Mouse (Mus musculus): ENCODE data around the gene Rps11.

Gene Rps11

DNA sequence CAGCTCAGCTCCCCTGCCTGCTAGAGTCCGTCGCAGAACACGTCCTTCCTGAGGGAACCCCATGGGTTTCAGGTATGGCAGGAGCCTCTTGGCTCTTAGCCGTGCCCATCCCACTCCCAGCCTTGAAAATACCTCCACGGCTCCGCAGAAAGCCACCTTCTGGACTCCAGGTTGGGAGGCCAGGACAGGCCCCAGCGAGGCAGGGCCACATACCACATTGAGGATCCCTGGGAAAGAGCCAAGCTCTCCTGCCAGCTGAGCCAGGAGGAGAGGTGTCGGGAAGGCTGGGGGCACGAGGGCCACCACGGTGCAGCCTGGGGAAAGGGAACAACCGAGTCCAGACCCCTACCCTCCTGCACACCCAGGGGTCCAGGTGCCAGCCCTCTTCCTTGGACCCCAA lies 23.0 kb upstream of the Rps11 start:
- CTCF ChIA-PET: no interaction called here
- POLR2A ChIA-PET: interaction anchor here in 2 of 4 experiments (1.0 to 2.2 kb wide), 6 partner anchors 10 to 89 kb away, joined by 3 to 9 read pairs (median 4); partner anchors contain the start of genes Flt3l (in 2 of the 2), Gm45713 (in 1 of the 2) and Rcn3 (in 1 of the 2)

- ChIA-PET CTCF (interaction anchor here in 2 of 4 experiments (1.1 to 2.7 kb wide), 4 partner anchors 9 to 78 kb away, joined by 3 to 8 read pairs (median 5); partner anchors contain the start of genes Flt3l (in 2 of the 2) and Gm45713 (in 2 of the 2)), POLR2A (interaction anchor here in 2 of 4 experiments (0.8 to 6.2 kb wide), 7 partner anchors 8 to 78 kb away, joined by 3 to 35 read pairs (median 9); partner anchors contain the start of genes Aldh16a1 (in 2 of the 2), Pih1d1 (in 2 of the 2), Ccdc155 (in 1 of the 2) and Flt3l (in 1 of the 2))
Observed at GRCm38 (mm10) chr7:45145460-45145859, 21.2 kb upstream of the Rps11 start.

- CTCF ChIA-PET: interaction anchor here in 2 of 4 experiments (0.9 to 2.7 kb wide), 4 partner anchors 8 to 77 kb away, joined by 3 to 8 read pairs (median 6); partner anchors contain the start of genes Flt3l (in 1 of the 2) and Gm45713 (in 1 of the 2)
- POLR2A ChIA-PET: interaction anchor here in 3 of 4 experiments (0.7 to 6.2 kb wide), 10 partner anchors 9 to 77 kb away, joined by 3 to 35 read pairs (median 4); partner anchors contain the start of genes Aldh16a1 (in 2 of the 3), Pih1d1 (in 2 of the 3), Ccdc155 (in 1 of the 3) and Rpl13a (in 1 of the 3)
Observed at GRCm38 (mm10) chr7:45144368-45145174, 20.3 kb upstream of the Rps11 start.

DNA sequence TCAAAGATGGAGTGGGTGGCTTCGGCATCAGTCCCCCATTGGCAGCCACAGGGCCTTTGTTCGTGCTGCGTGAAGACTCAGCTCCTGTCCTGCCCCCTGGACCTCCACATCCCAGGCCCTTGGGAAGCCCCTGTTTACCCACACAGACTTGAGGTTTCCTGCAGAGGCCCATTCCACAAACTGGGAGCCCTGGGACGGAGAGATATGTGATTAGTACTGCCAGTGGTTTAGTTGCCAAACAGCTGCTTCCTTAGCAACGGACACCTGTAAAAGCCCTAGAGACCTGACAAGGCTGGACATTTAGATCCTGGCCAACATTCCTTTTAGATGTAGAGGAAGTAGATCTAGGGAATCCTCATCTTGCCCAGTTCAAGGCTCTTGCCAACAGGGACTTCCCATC lies 17.7 kb upstream of the Rps11 start:
- ChIA-PET CTCF (no interaction called here), POLR2A (interaction anchor here in 3 of 4 experiments (0.5 to 6.2 kb wide), 11 partner anchors 7 to 426 kb away, joined by 3 to 35 read pairs (median 5); partner anchors contain the start of genes Aldh16a1 (in 2 of the 3) and Pih1d1 (in 2 of the 3))

- POLR2A ChIA-PET: interaction anchor here in 3 of 4 experiments (0.5 to 6.2 kb wide), 5 partner anchors 9 to 427 kb away, joined by 3 to 35 read pairs (median 3); partner anchors contain the start of genes Aldh16a1 (in 1 of the 3) and Pih1d1 (in 1 of the 3)
- CTCF ChIA-PET: no interaction called here
Observed at GRCm38 (mm10) chr7:45141319-45141718, 17.1 kb upstream of the Rps11 start.

GRCm38 (mm10) chr7:45139904-45140723 lies 15.9 kb upstream of the Rps11 start:
- ChIA-PET POLR2A (interaction anchor here in 3 of 4 experiments (0.6 to 2.0 kb wide), 10 partner anchors 10 to 323 kb away, joined by 3 to 7 read pairs (median 4); partner anchors contain the start of genes Aldh16a1 (in 1 of the 3) and Rps11 (in 1 of the 3)), CTCF (interaction anchor here in 3 of 4 experiments (0.6 to 1.6 kb wide), 4 partner anchors 11 to 213 kb away, joined by 3 to 6 read pairs (median 4); no protein-coding TSS in a partner anchor)

- ChIA-PET POLR2A (interaction anchor here in 2 of 4 experiments (1.0 to 2.6 kb wide), 4 partner anchors 8 to 59 kb away, joined by 3 to 32 read pairs (median 6); partner anchors contain the start of gene Rps11 (in 1 of the 2)), CTCF (interaction anchor here in 1 of 4 experiments (2.6 kb wide), 1 partner anchor 57 kb away, joined by 26 read pairs; no protein-coding TSS in a partner anchor)
Observed at GRCm38 (mm10) chr7:45138403-45138802, 14.2 kb upstream of the Rps11 start.

DNA sequence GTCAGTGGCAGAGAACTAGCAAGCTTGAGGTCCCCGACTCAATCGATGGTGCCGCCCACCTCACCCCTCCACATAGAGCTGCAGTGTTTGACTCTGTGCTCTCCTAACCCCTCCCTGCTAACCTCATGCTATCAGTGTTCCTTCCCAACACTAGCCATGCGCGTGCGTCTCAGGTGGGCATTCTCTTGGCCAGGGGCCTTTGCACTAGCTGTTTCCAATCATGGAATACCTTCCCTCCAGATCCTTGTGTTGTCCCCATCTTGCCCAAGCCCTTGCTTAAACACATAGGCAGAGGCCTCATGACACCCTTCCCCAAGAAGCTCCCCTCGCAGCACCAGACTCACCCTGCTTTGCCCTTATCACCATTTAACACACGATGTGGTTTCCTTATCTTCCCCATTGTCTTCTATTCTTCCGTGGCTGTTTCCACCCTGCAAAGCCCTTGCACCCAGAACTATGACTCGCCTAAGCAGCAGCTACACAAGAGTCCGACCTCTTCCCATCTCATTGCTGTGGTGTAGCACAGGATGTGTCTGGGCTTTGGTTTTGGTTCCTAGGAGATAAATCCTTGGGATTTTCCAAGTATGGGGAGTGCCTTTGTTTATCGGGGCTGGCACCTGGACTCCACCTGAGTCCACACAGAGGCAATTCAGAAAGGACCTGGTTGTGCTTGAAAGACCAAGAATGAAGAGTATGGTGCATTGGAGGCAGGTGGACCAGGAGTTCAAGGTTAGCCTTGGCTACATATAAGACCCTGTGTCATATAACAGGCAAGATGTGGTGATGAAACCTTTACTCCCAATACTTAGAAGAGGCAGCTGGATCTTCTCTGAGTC lies 13.2 kb upstream of the Rps11 start:
- POLR2A ChIA-PET: interaction anchor here (0.6 to 2.6 kb wide), 23 partner anchors 9 to 267 kb away, joined by 3 to 32 read pairs (median 4); partner anchors contain the start of genes Aldh16a1 (in 3 of the 4), Pih1d1 (in 2 of the 4), Fcgrt (in 1 of the 4) and Ptov1 (in 1 of the 4)

DNA sequence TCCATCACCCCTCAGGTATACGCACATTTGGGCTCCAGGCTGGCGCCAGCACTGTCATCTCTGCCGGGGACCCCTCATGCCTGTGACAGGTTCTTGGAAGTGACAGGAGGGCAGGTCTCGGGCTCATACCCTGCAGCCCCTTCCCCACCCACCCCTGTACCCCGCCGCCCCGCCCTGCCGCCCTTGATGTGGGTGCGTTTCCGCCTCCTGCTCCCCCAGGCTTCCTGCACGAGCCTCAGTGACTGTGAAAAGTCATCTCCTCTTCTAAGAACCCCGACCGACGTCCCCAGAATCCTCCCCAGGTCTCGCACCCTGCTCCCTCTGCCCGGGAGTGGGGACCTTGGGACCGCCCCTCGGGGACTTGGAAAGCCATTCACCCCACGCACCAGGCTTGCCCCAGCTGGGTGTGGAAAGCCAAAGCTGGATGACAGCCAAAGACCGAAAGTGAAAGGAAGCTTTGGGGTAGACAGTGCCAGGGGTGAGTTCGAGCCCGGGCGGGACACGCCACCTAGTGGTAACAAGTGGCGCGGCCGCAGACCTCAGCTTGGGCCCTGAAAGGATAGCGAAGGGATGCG lies 11.8 kb upstream of the Rps11 start, which contains the start of the genes Gm45713 and Flt3l:
Gene Gm45713, minus strand, starts transcription at position 239 of the 575 bp plus-strand sequence.
Gene Flt3l, minus strand, starts transcription at position 440 of the 575 bp plus-strand sequence.
- ChIA-PET CTCF (interaction anchor here (0.6 to 2.6 kb wide), 61 partner anchors 8 to 1350 kb away, joined by 3 to 26 read pairs (median 3); partner anchors contain the start of genes Rcn3 (in 3 of the 4), Aldh16a1 (in 2 of the 4), Akt1s1 (in 1 of the 4) and Ap2a1 (in 1 of the 4)), POLR2A (interaction anchor here (0.7 to 2.6 kb wide), 30 partner anchors 8 to 324 kb away, joined by 3 to 32 read pairs (median 4); partner anchors contain the start of genes Rps11 (in 2 of the 4), Aldh16a1 (in 1 of the 4), Fcgrt (in 1 of the 4) and Ftl1 (in 1 of the 4))

More for the DNA sequence above, 13.2 kb upstream of the Rps11 start:
- CTCF ChIA-PET: interaction anchor here (0.6 to 2.6 kb wide), 13 partner anchors 12 to 208 kb away, joined by 3 to 26 read pairs (median 3); partner anchors contain the start of genes Rcn3 (in 2 of the 4), Aldh16a1 (in 1 of the 4), Ap2a1 (in 1 of the 4) and Pih1d1 (in 1 of the 4)

- ChIA-PET CTCF (interaction anchor here in 3 of 4 experiments (0.6 to 1.6 kb wide), 8 partner anchors 42 to 485 kb away, joined by 3 to 8 read pairs (median 4); partner anchors contain the start of gene Irf3 (in 1 of the 3)), POLR2A (interaction anchor here in 3 of 4 experiments (0.6 to 2.0 kb wide), 23 partner anchors 7 to 226 kb away, joined by 3 to 45 read pairs (median 6); partner anchors contain the start of genes Aldh16a1 (in 2 of the 3), Pih1d1 (in 2 of the 3), Rps11 (in 2 of the 3) and Ccdc155 (in 1 of the 3))
Observed at GRCm38 (mm10) chr7:45135370-45135769, 11.1 kb upstream of the Rps11 start.

- CTCF ChIA-PET: interaction anchor here (0.6 to 1.6 kb wide), 28 partner anchors 16 to 484 kb away, joined by 3 to 8 read pairs (median 4); partner anchors contain the start of genes Kcna7 (in 2 of the 4), Aldh16a1 (in 1 of the 4), Ccdc155 (in 1 of the 4) and Irf3 (in 1 of the 4)
Observed at GRCm38 (mm10) chr7:45134544-45135026, 10.3 kb upstream of the Rps11 start.

DNA sequence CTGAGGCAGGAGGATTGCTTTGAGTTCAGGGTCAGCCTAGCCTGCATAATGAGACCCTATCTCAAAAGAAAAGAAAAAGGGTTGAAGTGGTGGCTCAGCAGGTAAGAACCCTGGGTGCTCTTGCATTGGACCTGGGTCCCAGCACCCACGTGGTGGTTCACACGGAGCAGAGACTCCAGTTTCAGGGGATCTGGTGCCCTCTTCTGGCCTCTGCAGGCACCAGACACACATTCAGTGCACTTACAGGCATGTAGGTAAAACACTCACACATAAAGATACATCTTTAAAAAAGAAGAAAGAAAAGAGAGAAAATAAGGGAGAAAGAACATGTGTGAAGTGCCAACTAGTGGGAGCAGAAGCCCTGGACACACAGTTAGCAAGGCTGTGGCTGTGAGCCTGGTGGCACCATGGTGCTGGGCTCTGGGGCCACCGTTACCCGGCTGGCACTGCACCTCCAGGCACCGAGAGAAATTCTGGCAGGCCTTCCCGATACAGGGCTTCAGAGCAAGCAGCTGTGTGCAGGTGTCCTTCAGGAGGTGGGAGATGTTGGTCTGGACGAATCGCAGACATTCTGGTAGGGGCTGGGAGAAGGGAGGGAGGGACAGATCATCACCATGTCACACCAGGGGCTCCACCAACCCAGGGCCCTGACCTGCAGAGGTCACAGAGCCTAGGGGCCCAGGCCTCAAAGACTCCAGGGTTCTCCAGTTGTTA lies 9.4 kb upstream of the Rps11 start:
- CTCF ChIA-PET: interaction anchor here in 3 of 4 experiments (0.7 to 1.6 kb wide), 17 partner anchors 17 to 314 kb away, joined by 3 to 8 read pairs (median 4); partner anchors contain the start of genes Kcna7 (in 2 of the 3), Aldh16a1 (in 1 of the 3), Ccdc155 (in 1 of the 3) and Pih1d1 (in 1 of the 3)
- POLR2A ChIA-PET: interaction anchor here (0.7 to 2.0 kb wide), 44 partner anchors 8 to 262 kb away, joined by 3 to 45 read pairs (median 4); partner anchors contain the start of genes Aldh16a1 (in 3 of the 4), Pih1d1 (in 3 of the 4), Prmt1 (in 2 of the 4) and Rcn3 (in 2 of the 4)

More at GRCm38 (mm10) chr7:45134544-45135026, 10.3 kb upstream of the Rps11 start:
- POLR2A ChIA-PET: interaction anchor here (0.6 to 2.0 kb wide), 51 partner anchors 8 to 261 kb away, joined by 3 to 45 read pairs (median 4); partner anchors contain the start of genes Aldh16a1 (in 3 of the 4), Pih1d1 (in 3 of the 4), Prmt1 (in 2 of the 4) and Rcn3 (in 2 of the 4)

DNA sequence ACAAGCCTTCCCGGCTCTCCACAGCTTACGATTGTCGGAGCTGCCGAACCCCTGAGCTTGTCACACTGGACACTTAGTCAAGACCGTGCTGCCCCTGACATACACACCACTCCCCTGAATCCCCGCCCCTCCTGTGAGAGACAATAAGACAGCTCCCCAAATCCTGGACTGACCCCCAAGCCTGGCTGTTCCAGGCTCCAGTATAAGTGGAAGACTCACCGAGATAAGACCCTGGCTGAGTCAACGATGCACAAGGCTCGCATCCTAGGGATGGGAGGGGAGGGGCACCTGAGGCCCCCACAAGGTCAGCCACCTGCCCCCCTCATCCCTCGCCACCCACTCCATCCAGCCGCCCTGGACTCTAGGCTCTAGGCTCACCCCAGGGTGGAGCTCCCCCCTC lies 7.6 kb upstream of the Rps11 start:
- ChIA-PET CTCF (interaction anchor here in 2 of 4 experiments (0.5 to 1.4 kb wide), 4 partner anchors 41 to 319 kb away, joined by 3 to 5 read pairs (median 4); no protein-coding TSS in a partner anchor), POLR2A (interaction anchor here in 3 of 4 experiments (0.6 to 16.5 kb wide), 42 partner anchors 8 to 317 kb away, joined by 3 to 596 read pairs (median 4); partner anchors contain the start of genes Aldh16a1 (in 2 of the 3), Fcgrt (in 2 of the 3), Pih1d1 (in 2 of the 3) and Prmt1 (in 2 of the 3))

Measured in embryonic stem cell, embryonic (primary cell).